Mouse (Mus musculus) embryonic facial prominence, embryonic 15.5 days (tissue): ENCODE measurements around the gene Snd1. TPM values are rescaled to one million over a fixed set of nuclear protein-coding genes. Genes with fewer than 3 reads are reported as not detected.

Experiments used
- ATAC-seq: fragments of 200-750 bp; cut with Nextera tagmentation; 2 replicates; pipeline ENCODE4 v1.8.0; 2017; ENCODE audit warnings: low read depth, moderate TSS enrichment; ENCODE audit not compliant: insufficient number of reproducible peaks, low FRiP score, low TSS enrichment
- H3K27ac ChIP-seq: fragments of 300-500 bp; sonication (generic); replicated peaks from 2 replicates; pipeline ENCODE4 v1.5.1; 2015; ENCODE audit warnings: mild to moderate bottlenecking, inconsistent platforms
- H3K27me3 ChIP-seq: fragments of 300-500 bp; sonication (generic); 2 replicates; pipeline ENCODE4 v1.6.1; 2015; ENCODE audit warnings: inconsistent platforms
- H3K36me3 ChIP-seq: fragments of 300-500 bp; sonication (generic); 2 replicates; pipeline ENCODE4 v1.6.1; 2015; ENCODE audit warnings: mild to moderate bottlenecking, inconsistent platforms
- H3K4me1 ChIP-seq: fragments of 300-500 bp; sonication (generic); 2 replicates; pipeline ENCODE4 v1.6.1; 2015; ENCODE audit warnings: inconsistent platforms
- H3K4me2 ChIP-seq: fragments of 300-500 bp; sonication (generic); replicated peaks from 2 replicates; pipeline ENCODE4 v1.6.1; 2015; ENCODE audit warnings: mild to moderate bottlenecking, inconsistent platforms
- H3K4me3 ChIP-seq: fragments of 300-500 bp; sonication (generic); replicated peaks from 2 replicates; pipeline ENCODE4 v1.5.1; 2015; ENCODE audit warnings: mild to moderate bottlenecking, inconsistent platforms
- H3K9ac ChIP-seq: fragments of 300-500 bp; sonication (generic); 2 replicates; pipeline ENCODE4 v1.6.1; 2015; ENCODE audit warnings: inconsistent platforms
- H3K9me3 ChIP-seq: fragments of 300-500 bp; sonication (generic); replicated peaks from 2 replicates; pipeline ENCODE4 v1.6.1; 2016; ENCODE audit warnings: inconsistent platforms
- WGBS: fragments of 180-500 bp; shearing (Covaris S2); methylation state at CpG from one replicate; pipeline ENCODE4 v1.1.7; 2015; 5-methylcytosine and 5-hydroxymethylcytosine counted together
- polyA plus RNA-seq: library from polyadenylated mRNA; unstranded; fragments of >200 nt; fragmentation: Nextera tagmentation; extraction: Ambion mirVana; gene quantifications from 2 replicates; pipeline ENCODE4 v1.2.1, GENCODE M21; 2015

Gene Snd1
- polyA plus RNA-seq, 1 experiment from 2014 or later = 112 TPM

DNA sequence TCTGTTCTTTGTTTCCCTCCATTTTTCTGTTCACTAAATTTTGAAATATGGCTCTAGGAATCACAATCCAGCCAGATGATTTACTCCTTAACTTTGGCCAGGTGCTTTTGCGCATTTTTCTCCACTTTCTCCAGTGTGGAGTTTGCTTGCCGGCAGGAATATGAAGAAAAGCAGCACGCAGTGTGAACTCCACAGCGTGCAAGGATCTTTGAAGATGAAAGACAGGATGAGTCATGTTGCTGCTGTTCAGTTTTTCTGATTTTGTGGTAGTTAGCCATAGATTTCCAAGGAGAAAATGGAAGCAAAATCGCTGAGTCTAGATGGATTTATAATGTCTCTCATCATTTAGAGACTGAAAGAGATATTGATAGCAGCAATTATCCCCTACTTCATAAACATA is 165.1 kb downstream of the Snd1 start:
- Histone ChIP-seq H3K4me1 (peaks cover 12% of the 10 kb centered on the region), H3K4me2 (no peak overlapping the region), H3K9me3 (no peaks in the 10 kb centered on the region), H3K36me3 (no peaks in the 10 kb centered on the region), H3K9ac (no peak overlapping the region), H3K27me3 (no peaks in the 10 kb centered on the region), H3K4me3 (no peak overlapping the region), H3K27ac (no peak overlapping the region)
- no peak for ATAC-seq
- WGBS = 80% methylated on average over 5 of the region's 5 CpGs

DNA sequence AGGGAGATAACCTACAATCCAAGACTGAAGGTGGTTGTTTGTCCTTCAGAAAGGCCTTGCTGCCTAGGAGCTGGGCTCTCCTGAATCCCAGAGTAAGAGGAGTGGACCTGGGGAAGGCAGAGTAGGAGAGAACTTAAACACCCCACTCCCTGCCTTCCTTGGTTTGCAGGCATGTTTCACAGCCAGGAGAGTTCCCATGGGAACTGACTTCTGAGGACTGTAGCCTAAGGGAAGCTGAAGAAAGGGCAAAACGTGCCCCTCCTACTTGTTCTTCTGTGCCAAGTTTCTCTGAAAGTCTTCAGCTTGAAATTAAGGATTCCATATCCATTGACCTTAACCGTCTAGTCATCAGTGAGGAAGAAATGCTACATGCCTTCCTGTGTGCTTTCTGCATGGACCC is 168.0 kb downstream of the Snd1 start:
- Histone ChIP-seq H3K27me3 (no peaks in the 10 kb centered on the region), H3K4me2 (no peak overlapping the region), H3K4me1 (peaks cover 6% of the 10 kb centered on the region; the same call in 1 of the 2 replicates), H3K36me3 (no peaks in the 10 kb centered on the region), H3K9ac (no peak overlapping the region), H3K9me3 (no peaks in the 10 kb centered on the region), H3K27ac (no peak overlapping the region), H3K4me3 (no peak overlapping the region)
- no peak for ATAC-seq
- WGBS = 44% methylated on average over 2 of the region's 2 CpGs

DNA sequence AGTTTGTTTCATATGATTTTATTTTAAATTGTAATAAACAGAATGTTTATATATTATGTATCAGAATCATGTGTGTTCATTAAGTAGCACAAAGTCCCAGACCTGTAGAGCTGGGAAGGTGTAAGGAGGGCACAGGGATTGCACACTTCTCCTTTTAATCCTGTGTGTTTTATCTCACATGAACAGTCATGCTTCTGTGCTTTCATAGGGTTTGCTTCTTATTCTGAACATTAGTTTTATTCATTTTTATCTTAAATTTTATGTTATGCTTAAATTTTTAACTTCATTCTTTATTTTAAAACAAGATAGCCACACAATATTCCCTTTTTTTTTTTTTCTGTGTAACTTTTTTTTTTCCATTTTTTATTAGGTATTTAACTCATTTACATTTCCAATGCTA is 170.3 kb downstream of the Snd1 start:
- Histone ChIP-seq H3K4me2 (no peak overlapping the region), H3K27me3 (no peaks in the 10 kb centered on the region), H3K9me3 (no peaks in the 10 kb centered on the region), H3K27ac (no peak overlapping the region), H3K36me3 (no peaks in the 10 kb centered on the region), H3K4me3 (no peak overlapping the region), H3K4me1 (peaks cover 6% of the 10 kb centered on the region; the same call in 1 of the 2 replicates), H3K9ac (no peak overlapping the region)
- no peak for ATAC-seq

DNA sequence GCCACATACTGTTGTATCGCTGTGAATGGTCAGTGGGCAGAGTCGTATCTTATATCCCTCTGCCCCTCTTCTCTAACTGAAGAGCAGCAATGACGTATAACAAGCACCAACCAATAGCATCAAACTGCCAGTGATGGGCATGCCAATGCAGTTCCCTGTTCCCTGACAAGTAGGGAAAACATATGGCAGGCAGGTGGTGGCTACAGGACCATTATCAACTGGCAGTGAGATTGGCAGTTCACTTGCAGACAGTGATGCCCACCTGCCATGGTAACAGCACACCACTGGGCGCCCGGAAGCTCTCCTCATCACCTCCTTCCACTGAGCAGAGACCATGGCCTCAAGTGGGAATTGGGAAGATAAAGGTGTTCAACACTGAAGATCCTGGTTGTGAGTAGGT is 181.6 kb downstream of the Snd1 start:
- 87% methylated on average over 5 of the region's 5 CpGs for WGBS

DNA sequence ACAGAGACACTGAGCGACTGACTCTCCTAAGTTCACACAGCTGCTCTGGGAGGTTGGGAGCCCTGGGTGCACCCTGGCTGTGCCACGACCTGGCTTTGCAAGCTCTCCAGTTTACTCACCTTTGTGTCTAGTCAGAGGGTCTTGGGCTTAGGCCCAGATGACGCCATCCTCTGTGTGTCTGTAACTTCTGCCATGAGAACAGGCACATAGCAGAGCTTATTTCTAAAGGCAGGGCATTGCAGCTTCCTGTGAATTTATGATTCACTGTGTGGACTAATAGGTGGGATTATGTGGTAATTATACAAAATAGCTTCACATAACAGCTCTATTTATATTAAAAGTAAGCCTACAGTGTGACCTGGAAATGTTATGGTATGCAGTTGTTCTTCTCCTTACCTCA is 188.1 kb downstream of the Snd1 start:
- Histone ChIP-seq H3K27me3 (no peaks in the 10 kb centered on the region), H3K9ac (no peak overlapping the region), H3K9me3 (no peaks in the 10 kb centered on the region), H3K4me3 (no peak overlapping the region), H3K4me1 (no peaks in the 10 kb centered on the region), H3K4me2 (no peak overlapping the region), H3K36me3 (no peaks in the 10 kb centered on the region), H3K27ac (no peak overlapping the region)
- WGBS = 78% methylated on average over 3 of the region's 3 CpGs
- no peak for ATAC-seq

More for the DNA sequence above, 181.6 kb downstream of the Snd1 start:
- H3K9ac ChIP-seq = no peak overlapping the region
- no peak overlapping the region for H3K4me3 ChIP-seq
- no peaks in the 10 kb centered on the region for H3K9me3 ChIP-seq
- no peaks in the 10 kb centered on the region for H3K4me1 ChIP-seq
- no peak overlapping the region for H3K27ac ChIP-seq
- no peak overlapping the region for H3K4me2 ChIP-seq
- ATAC-seq = no peak
- no peaks in the 10 kb centered on the region for H3K36me3 ChIP-seq
- H3K27me3 ChIP-seq = no peaks in the 10 kb centered on the region

DNA sequence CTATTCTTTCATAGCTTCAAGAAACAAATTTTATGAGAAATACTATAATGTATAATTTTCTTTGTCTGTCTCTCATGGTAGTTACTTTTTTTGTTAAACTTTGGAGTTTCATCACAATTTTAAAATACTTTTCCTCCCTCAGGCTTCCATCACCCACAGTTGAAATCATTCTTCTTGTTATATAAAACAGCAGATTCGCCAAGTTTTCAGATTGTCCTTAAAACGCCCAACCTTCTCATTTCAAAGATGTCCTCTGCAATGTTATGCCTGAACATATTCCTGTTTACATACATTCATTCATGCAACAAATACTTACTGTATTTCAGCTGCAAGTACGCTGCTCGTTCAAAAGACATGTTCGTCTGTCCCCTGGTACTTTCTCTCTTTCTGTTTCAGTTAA is 188.7 kb downstream of the Snd1 start:
- no peak for ATAC-seq
- no peak overlapping the region for H3K9ac ChIP-seq
- H3K9me3 ChIP-seq = no peaks in the 10 kb centered on the region
- H3K4me3 ChIP-seq = no peak overlapping the region
- H3K27me3 ChIP-seq = no peaks in the 10 kb centered on the region
- H3K36me3 ChIP-seq = no peaks in the 10 kb centered on the region
- no peak overlapping the region for H3K4me2 ChIP-seq
- WGBS = 79% methylated on average over 5 of the region's 5 CpGs
- no peaks in the 10 kb centered on the region for H3K4me1 ChIP-seq
- H3K27ac ChIP-seq = no peak overlapping the region

DNA sequence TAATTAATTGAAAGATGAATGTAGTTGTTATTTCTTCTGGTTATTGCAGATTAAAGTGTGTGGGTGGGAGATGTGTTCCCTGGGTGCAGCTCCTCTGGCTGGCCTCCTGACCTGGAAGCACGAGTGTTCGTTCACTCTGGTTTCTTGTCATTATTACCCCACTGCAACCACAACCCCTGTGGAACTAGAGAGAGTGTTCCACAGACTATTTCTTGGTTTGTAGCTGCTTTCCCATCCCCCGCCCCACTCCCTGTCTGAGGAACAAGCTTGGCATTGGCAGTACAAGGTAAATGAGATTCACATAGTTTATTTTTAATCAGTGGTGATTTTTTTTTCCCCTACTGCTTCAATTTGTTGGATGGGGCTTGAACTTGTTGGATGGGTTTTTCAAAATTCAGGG is 189.8 kb downstream of the Snd1 start:
- Histone ChIP-seq H3K9me3 (no peaks in the 10 kb centered on the region), H3K27ac (no peak overlapping the region), H3K36me3 (peaks cover 5% of the 10 kb centered on the region; the same call in 1 of the 2 replicates), H3K4me1 (no peaks in the 10 kb centered on the region), H3K9ac (no peak overlapping the region), H3K4me2 (no peak overlapping the region), H3K4me3 (no peak overlapping the region), H3K27me3 (no peaks in the 10 kb centered on the region)
- 80% methylated on average over 3 of the region's 3 CpGs for WGBS
- no peak for ATAC-seq

DNA sequence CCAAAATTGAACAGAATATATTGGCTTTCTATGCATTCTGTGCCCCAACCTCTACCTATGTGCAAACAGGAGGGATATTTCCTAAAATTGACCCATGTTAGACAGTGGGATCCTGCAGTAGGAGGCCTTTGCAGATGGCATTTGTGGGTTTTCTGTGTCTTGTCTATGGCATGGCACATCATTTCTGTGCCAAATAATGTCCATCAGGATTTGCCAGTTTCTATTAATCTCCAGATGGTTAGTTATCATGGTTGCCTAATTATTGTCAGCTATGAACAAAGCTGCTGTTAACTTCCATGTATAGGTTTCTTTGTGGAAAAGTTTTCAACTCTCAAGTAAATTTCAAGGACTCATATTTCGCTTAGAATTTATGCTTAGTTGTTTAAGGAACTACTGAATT is 192.6 kb downstream of the Snd1 start:
- Histone ChIP-seq H3K36me3 (peaks cover 5% of the 10 kb centered on the region; the same call in 1 of the 2 replicates), H3K9me3 (no peaks in the 10 kb centered on the region), H3K4me2 (no peak overlapping the region), H3K9ac (no peak overlapping the region), H3K27ac (no peak overlapping the region), H3K27me3 (no peaks in the 10 kb centered on the region), H3K4me1 (no peaks in the 10 kb centered on the region), H3K4me3 (no peak overlapping the region)
- ATAC-seq = no peak
- 97% methylated on average over 1 of the region's 1 CpGs for WGBS

DNA sequence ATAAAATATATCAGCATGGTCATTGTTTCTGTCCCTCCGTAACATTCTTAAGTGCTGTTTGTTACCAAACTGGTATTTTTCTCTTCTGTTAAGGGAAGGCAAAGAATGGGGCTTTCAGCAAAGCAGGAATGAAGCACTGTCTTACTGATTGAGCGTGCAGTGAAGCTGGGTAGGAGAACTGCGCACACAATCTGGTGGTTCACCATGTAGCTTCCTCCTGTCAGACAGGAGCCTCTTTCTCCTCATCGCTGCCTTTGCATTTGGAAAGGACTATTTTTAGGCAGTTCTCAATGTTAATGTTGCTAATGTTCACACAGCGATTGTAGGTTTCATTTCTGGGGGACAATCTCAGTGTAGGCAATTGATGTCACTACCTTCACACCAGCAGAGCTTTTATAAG is 194.3 kb downstream of the Snd1 start:
- H3K36me3 ChIP-seq = peaks cover 5% of the 10 kb centered on the region; the same call in 1 of the 2 replicates
- H3K9me3 ChIP-seq = no peaks in the 10 kb centered on the region
- no peaks in the 10 kb centered on the region for H3K4me1 ChIP-seq
- no peak overlapping the region for H3K27ac ChIP-seq
- no peak for ATAC-seq
- 93% methylated on average over 5 of the region's 5 CpGs for WGBS
- no peak overlapping the region for H3K4me2 ChIP-seq
- H3K9ac ChIP-seq = no peak overlapping the region
- H3K27me3 ChIP-seq = no peaks in the 10 kb centered on the region
- no peak overlapping the region for H3K4me3 ChIP-seq

DNA sequence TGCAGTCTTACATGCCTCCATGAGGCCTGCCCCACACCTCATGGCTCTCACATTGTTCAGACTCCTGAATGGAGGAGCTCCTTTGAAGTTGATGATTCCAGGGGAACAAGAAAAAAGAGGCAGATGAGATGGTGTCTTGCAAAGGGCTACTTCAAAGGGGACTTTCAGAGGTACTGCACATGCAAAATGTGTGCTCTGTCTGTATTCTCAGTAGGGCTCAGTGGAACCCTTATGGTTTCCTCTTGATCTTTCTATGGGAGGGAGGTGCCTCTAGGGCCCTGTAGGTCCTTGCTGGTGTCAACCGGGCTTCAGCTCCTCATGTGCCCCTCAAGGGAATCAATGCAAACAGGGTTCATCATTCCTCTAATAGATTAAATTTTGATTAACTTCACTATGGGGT is 197.4 kb downstream of the Snd1 start:
- no peaks in the 10 kb centered on the region for H3K9me3 ChIP-seq
- no peak overlapping the region for H3K9ac ChIP-seq
- H3K27me3 ChIP-seq = no peaks in the 10 kb centered on the region
- no peak for ATAC-seq
- peaks cover 5% of the 10 kb centered on the region; the same call in 1 of the 2 replicates for H3K36me3 ChIP-seq
- H3K4me1 ChIP-seq = no peaks in the 10 kb centered on the region
- H3K27ac ChIP-seq = no peak overlapping the region
- no peak overlapping the region for H3K4me3 ChIP-seq
- H3K4me2 ChIP-seq = no peak overlapping the region
- WGBS = 76% methylated on average over 1 of the region's 1 CpGs

DNA sequence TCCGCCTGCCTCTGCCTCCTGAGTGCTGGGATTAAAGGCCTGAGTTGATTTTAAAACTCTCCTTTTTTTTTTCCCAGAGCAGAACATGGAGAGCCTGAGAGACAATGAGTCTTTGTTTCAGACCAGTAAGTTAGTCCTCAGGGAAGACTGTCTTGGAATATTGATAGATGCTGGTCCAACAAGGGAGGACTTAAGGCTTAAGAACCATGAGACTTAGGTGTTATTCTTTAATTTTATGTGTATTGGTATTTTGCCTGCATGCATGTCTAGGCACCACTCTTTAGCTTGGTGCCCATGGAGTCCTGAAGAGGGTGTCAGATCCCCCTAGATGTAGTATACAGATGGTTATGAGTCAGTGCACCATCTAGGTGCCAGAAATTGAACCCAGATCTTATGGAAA is 199.7 kb downstream of the Snd1 start:
- Histone ChIP-seq H3K27me3 (no peaks in the 10 kb centered on the region), H3K4me1 (no peaks in the 10 kb centered on the region)
- WGBS = 91% methylated on average over 1 of the region's 1 CpGs

DNA sequence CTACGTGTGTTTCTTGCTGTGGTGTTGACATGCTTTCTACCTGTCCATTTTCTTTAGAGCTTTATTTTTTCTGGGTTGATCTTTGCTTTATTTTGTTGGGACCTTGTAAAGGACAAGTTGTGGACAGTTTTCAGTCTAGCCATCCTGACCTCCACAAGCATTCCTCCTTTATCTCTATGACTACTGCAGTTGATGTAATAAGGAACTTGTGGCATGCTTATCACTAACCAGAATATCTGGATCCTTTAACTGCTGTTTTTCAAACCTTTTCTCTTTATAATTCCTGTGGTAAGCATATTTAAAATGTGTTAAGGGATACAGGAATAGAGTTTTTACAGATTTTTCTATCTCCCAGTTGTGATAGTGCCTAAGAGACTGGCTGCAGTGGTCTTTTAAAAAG is 204.0 kb downstream of the Snd1 start:
- Histone ChIP-seq H3K27ac (no peak overlapping the region), H3K4me2 (no peak overlapping the region), H3K4me3 (no peak overlapping the region), H3K27me3 (no peaks in the 10 kb centered on the region), H3K36me3 (no peaks in the 10 kb centered on the region), H3K4me1 (no peaks in the 10 kb centered on the region), H3K9ac (no peak overlapping the region), H3K9me3 (no peaks in the 10 kb centered on the region)
- no peak for ATAC-seq
- WGBS = 87% methylated on average over 1 of the region's 1 CpGs

More for the DNA sequence above, 199.7 kb downstream of the Snd1 start:
- no peaks in the 10 kb centered on the region for H3K9me3 ChIP-seq
- no peak overlapping the region for H3K4me3 ChIP-seq
- H3K36me3 ChIP-seq = no peaks in the 10 kb centered on the region
- no peak overlapping the region for H3K9ac ChIP-seq
- H3K4me2 ChIP-seq = no peak overlapping the region
- ATAC-seq = no peak
- H3K27ac ChIP-seq = no peak overlapping the region
